Mouse (Mus musculus) gastrocnemius, adult 2 months (tissue): Measurements from ENCODE around the gene P2rx4. TPM values are rescaled to one million over a fixed set of nuclear protein-coding genes. Genes with fewer than 3 reads are reported as not detected.

Source experiments
- DNase-seq: peaks from one replicate; pipeline ENCODE4 v3.0.0; 2022
- H3K27ac ChIP-seq: fragments of 200-600 bp; 2 replicates; pipeline ENCODE4 v1.8.1; 2022; ENCODE audit warnings: mild to moderate bottlenecking
- H3K4me3 ChIP-seq: fragments of 200-600 bp; 2 replicates; pipeline ENCODE4 v1.8.1; 2022; ENCODE audit warnings: mild to moderate bottlenecking, moderate library complexity
- CTCF ChIP-seq: fragments of 200-600 bp; IDR thresholded peaks from 2 replicates; pipeline ENCODE4 v1.8.1; 2022; ENCODE audit warnings: antibody characterized with exemption, mild to moderate bottlenecking, moderate library complexity
- intact Hi-C: fragments of 180-260 bp; cut with DNase I; formaldehyde crosslinking; loops from one replicate; pipeline ENCODE4 v1.15.1; 2025
- total RNA-seq, 2 experiments: library from RNA; stranded (reverse); gene quantifications; 2 replicates each; pipeline ENCODE4 v1.2.3; 2021

Gene P2rx4
- total RNA-seq, 2 experiments from 2014 or later = 3.8 to 5.5 TPM

- Histone ChIP-seq H3K27ac (peak overlapping the region; percentile 89; the same call in 1 of the 2 replicates), H3K4me3 (no peak overlapping the region; the same call in 1 of the 2 replicates)
- intact Hi-C loops = no loop called here
- DNase-seq = no peak
- TF ChIP-seq CTCF = no peak
These were observed 1.5 kb downstream of the P2rx4 start for GRCm38 (mm10) chr5:122708819-122709218.

GRCm38 (mm10) chr5:122715723-122716122, 8.4 kb downstream of the P2rx4 start:
- Histone ChIP-seq H3K4me3 (no peak overlapping the region), H3K27ac (no peak overlapping the region)
- no peak for DNase-seq
- no peak for TF ChIP-seq CTCF
- intact Hi-C loops = no loop called here

GRCm38 (mm10) chr5:122716793-122717192, 9.4 kb downstream of the P2rx4 start:
- DNase-seq = no peak
- Histone ChIP-seq H3K4me3 (no peak overlapping the region), H3K27ac (no peak overlapping the region)
- intact Hi-C loops = no loop called here
- peak; percentile 10; the same call in 1 of the 2 replicates for TF ChIP-seq CTCF

- DNase-seq = no peak
- Histone ChIP-seq H3K27ac (no peak overlapping the region), H3K4me3 (no peak overlapping the region)
- intact Hi-C loops = no loop called here
- no peak for TF ChIP-seq CTCF
These were observed 11.1 kb downstream of the P2rx4 start for GRCm38 (mm10) chr5:122718400-122718799.

- H3K4me3 ChIP-seq = no peak overlapping the region
- intact Hi-C loops = no loop called here
- H3K27ac ChIP-seq = no peak overlapping the region
- no peak for TF ChIP-seq CTCF
- DNase-seq = no peak
These were observed 11.8 kb downstream of the P2rx4 start for GRCm38 (mm10) chr5:122719168-122719567.

- no peak overlapping the region for H3K27ac ChIP-seq
- DNase-seq = no peak
- no peak overlapping the region for H3K4me3 ChIP-seq
- no peak for TF ChIP-seq CTCF
- intact Hi-C loops = loop anchor here (5.0 kb wide), 1 partner anchor 98 kb away; no protein-coding TSS in a partner anchor
These were observed 18.1 kb downstream of the P2rx4 start for GRCm38 (mm10) chr5:122725453-122725852.

- DNase-seq = peak; percentile 48
- TF ChIP-seq CTCF = peak; percentile 83
- intact Hi-C loops = loop anchor here (1.0 to 5.0 kb wide), 2 partner anchors 99 to 325 kb away; no protein-coding TSS in a partner anchor
- Histone ChIP-seq H3K27ac (no peak overlapping the region), H3K4me3 (no peak overlapping the region)
These were observed 18.7 kb downstream of the P2rx4 start for GRCm38 (mm10) chr5:122726068-122726467.

- intact Hi-C loops = loop anchor here (1.0 to 5.0 kb wide), 2 partner anchors 99 to 325 kb away; no protein-coding TSS in a partner anchor
- H3K27ac ChIP-seq = no peak overlapping the region
- DNase-seq = no peak
- TF ChIP-seq CTCF = no peak
- no peak overlapping the region for H3K4me3 ChIP-seq
These were observed 19.3 kb downstream of the P2rx4 start for GRCm38 (mm10) chr5:122726595-122726994.

- intact Hi-C loops = loop anchor here (5.0 kb wide), 1 partner anchor 100 kb away; no protein-coding TSS in a partner anchor
These were observed 19.8 kb downstream of the P2rx4 start for GRCm38 (mm10) chr5:122727096-122727495.

GRCm38 (mm10) chr5:122730776-122731175, 23.4 kb downstream of the P2rx4 start:
- intact Hi-C loops = no loop called here

More at GRCm38 (mm10) chr5:122727096-122727495, 19.8 kb downstream of the P2rx4 start:
- no peak for DNase-seq
- no peak overlapping the region for H3K4me3 ChIP-seq
- H3K27ac ChIP-seq = no peak overlapping the region
- no peak for TF ChIP-seq CTCF

GRCm38 (mm10) chr5:122731321-122731720, 24.0 kb downstream of the P2rx4 start:
- H3K27ac ChIP-seq = peak overlapping the region; percentile 69
- peak overlapping the region; percentile 53 for H3K4me3 ChIP-seq
- DNase-seq = peak; percentile 76
- intact Hi-C loops = no loop called here
- TF ChIP-seq CTCF = peak; percentile 88

More at GRCm38 (mm10) chr5:122730776-122731175, 23.4 kb downstream of the P2rx4 start:
- no peak overlapping the region for H3K4me3 ChIP-seq
- H3K27ac ChIP-seq = no peak overlapping the region
- no peak for DNase-seq
- TF ChIP-seq CTCF = no peak

GRCm38 (mm10) chr5:122731991-122732673, 24.8 kb downstream of the P2rx4 start:
- Histone ChIP-seq H3K27ac (peak overlapping the region; percentile 69), H3K4me3 (peak overlapping the region; percentile 53)
- intact Hi-C loops = no loop called here
- DNase-seq = no peak
- no peak for TF ChIP-seq CTCF

- Histone ChIP-seq H3K4me3 (no peak overlapping the region), H3K27ac (no peak overlapping the region)
- no peak for DNase-seq
- intact Hi-C loops = no loop called here
- TF ChIP-seq CTCF = no peak
These were observed 26.5 kb downstream of the P2rx4 start for GRCm38 (mm10) chr5:122733881-122734280.
